Mouse (Mus musculus) heart, postnatal 10 days (tissue): Measurements from ENCODE around the gene 9130409I23Rik. TPM values are rescaled to one million over a fixed set of nuclear protein-coding genes. Genes with fewer than 3 reads are reported as not detected.

Source experiments
- DNase-seq, 2 experiments: peaks; one replicate each; pipeline ENCODE4 v3.0.0; 2021
- intact Hi-C: fragments of 180-260 bp; cut with DNase I; formaldehyde crosslinking; loops from one replicate; pipeline ENCODE4 v1.15.1; 2025
- total RNA-seq, 2 experiments: library from RNA; stranded (reverse); gene quantifications; 2 replicates each; pipeline ENCODE4 v1.2.3; 2021

Gene 9130409I23Rik
- total RNA-seq = not detected

DNA sequence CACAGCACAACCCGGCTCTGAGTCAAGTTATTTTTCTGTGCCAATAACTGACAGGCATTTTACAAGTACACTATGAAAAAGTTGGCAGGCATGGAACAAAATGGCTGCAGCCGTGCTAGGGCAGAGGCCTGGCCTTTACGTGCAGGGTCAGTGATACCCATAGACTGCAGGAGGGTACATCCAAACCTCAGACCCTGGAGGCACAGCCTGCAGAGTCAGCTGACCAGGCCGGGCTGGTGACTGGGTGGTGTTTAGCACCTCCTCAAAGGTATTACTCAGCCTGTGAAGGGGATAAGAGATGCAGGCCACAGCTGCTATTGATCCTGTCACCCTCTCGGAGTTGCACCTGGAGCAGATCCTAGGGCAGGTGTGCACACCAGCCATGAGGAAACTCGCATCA is at the start of gene 9130409I23Rik:
Gene 9130409I23Rik (plus strand): TSS at position 301 of the 400 bp plus-strand sequence.
- no peak for DNase-seq
- intact Hi-C loops = no loop called here

GRCm38 (mm10) chr1:181001621-181002020 is 49.4 kb upstream of the 9130409I23Rik start:
- intact Hi-C loops = no loop called here
- no peak for DNase-seq

- intact Hi-C loops = no loop called here
- no peak for DNase-seq
Observed at GRCm38 (mm10) chr1:181003790-181004189, 47.2 kb upstream of the 9130409I23Rik start.

DNA sequence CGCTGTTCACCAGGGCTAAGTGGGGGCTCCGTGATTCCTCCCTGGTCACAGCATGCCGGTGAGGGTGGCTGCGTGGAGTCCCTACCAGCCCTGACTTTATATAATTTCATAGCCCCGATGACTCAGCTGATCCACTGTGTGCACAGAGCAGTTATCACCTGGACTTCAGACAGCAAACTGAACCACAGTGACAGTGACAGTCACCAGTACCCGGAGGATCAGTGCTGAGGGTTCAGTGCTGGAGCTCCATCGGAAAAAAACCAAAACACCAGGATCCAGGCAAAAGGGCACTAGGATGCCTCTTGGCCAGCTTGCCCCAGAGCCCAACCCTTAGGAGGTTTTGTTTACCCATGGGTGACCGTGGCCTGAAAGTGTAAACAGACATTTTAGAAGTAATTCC is 45.7 kb upstream of the 9130409I23Rik start:
- DNase-seq = no peak
- intact Hi-C loops = no loop called here

- no peak for DNase-seq
- intact Hi-C loops = no loop called here
Observed at GRCm38 (mm10) chr1:181007831-181008230, 43.2 kb upstream of the 9130409I23Rik start.

DNA sequence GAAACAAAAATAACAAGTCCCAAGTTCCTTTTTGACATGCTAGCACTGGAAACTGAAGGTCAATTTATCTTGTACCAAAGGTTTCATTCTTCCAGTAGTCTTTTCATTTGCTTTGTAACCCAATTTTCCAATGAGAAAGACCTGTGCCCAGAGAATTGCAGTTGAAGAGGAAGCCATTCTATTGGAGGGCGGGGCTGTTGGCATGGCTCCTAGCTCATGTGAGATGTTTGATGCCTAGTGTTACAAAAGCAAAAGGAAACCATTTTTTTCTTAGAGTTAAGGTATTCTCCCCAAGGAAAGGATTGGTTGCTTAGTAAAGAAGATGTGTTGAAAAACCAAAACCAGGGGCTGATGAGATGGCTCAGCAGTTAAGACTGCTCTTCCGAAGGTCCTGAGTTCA is 42.8 kb upstream of the 9130409I23Rik start:
- peak; percentile 35 for DNase-seq
- intact Hi-C loops = no loop called here

- intact Hi-C loops = no loop called here
- no peak for DNase-seq
Observed at GRCm38 (mm10) chr1:181009011-181009590, 41.9 kb upstream of the 9130409I23Rik start.

GRCm38 (mm10) chr1:181009754-181010153 is 41.3 kb upstream of the 9130409I23Rik start:
- intact Hi-C loops = no loop called here

DNA sequence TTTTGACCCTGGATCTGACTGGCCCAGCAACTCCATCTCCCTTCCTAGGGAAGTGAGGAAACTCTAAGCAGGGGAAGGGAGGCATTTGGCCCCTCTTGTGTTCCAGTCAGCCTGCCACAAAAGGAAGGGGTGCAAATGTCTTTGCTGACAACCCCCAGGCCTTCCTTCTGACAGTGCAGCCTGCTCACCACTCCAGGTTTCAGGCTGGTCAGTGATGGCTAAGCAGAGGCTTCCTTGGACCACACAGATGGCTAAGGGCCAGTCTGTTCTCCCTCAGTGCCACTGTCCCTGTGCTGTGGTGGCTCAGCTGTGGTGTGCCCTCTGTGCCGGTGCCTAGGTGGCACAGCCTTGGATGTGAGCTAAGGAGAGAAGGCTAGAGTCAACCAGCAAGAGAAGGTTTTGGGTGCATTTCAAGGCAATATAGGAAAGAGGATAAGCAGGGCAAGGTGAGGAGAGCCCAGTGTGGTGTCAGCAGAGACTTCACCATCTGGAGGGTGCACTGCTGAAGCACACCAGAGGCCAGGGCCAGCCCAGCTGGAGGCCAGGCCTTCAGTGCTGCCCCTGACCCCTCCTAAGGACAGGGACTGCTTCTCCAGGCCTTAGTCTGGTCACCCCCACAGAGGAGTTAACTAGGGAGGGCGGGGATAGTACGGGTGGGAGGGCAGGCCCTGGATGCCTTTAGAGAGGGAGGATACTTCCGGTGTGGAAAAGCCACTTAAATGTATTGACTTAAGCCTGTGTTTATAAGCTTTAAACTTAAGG is 40.7 kb upstream of the 9130409I23Rik start:
- DNase-seq = peak; percentile 11 to 28
- intact Hi-C loops = no loop called here

More at GRCm38 (mm10) chr1:181009754-181010153, 41.3 kb upstream of the 9130409I23Rik start:
- peak; percentile 82 to 83 for DNase-seq

DNA sequence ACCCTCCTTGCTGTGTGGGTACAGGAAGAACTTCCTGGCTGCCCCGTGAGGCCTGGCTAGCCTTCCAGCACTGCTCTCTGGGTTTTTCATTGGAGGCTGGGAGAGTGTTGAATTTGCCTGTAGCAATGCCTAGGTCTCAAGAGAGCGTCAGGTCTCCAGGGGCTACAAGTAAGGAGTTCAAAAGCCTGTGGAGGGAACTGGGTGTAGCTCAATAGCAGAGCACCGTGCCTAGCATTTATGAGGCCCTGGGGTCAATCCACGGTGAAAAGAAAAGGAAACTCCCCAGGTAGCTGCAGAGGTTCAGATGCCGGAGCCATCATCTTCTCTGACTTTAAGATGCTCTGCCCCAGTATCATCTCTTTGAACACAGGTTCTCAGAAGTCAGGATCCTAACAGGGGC is 39.4 kb upstream of the 9130409I23Rik start:
- DNase-seq = no peak

DNA sequence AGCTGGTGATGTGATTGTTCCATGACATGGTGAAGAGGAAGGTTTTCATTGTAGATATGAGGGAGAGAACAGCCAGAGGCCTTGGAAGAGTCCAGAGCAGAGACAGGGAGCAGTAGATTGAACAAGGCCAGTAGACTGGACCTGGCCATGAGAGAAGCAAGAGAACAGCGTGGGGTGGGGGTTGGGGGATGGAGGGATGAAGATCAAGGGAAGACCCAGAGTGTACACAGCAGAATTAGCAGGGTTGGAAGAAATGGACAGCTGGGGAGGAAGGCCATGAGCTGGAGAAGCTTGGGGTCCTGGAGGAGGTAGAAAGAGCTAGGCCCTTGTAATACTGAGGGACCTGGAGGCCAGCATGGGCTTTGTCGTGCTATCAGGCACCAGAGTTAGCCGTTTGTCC is 38.6 kb upstream of the 9130409I23Rik start:
- DNase-seq = no peak
- intact Hi-C loops = no loop called here

More for the DNA sequence above, 39.4 kb upstream of the 9130409I23Rik start:
- intact Hi-C loops = no loop called here

DNA sequence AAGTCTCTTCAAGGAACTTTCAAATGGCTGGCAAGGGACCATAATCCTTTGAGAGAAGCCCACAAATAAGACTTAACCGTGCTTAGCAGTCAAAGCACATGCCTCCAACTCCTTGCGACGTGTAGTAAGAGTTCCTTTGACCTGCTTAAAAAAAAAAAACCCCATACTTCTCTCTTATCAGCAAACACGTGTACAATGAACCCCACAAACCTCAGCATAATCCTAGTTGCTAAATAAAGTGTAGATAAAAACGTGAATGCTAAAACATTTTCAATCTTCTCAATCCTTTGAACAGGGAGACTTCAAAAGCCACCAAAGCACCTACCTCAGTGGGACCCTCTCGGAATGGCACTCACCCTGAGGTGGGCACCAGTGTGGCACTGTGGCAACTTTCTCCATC is 37.6 kb upstream of the 9130409I23Rik start:
- intact Hi-C loops = no loop called here
- no peak for DNase-seq

- intact Hi-C loops = no loop called here
- DNase-seq = peak; percentile 78 to 79
Observed at GRCm38 (mm10) chr1:181014731-181015500, 36.1 kb upstream of the 9130409I23Rik start.

GRCm38 (mm10) chr1:181015558-181015957 is 35.5 kb upstream of the 9130409I23Rik start:
- peak; percentile 87 to 88 for DNase-seq
- intact Hi-C loops = no loop called here

DNA sequence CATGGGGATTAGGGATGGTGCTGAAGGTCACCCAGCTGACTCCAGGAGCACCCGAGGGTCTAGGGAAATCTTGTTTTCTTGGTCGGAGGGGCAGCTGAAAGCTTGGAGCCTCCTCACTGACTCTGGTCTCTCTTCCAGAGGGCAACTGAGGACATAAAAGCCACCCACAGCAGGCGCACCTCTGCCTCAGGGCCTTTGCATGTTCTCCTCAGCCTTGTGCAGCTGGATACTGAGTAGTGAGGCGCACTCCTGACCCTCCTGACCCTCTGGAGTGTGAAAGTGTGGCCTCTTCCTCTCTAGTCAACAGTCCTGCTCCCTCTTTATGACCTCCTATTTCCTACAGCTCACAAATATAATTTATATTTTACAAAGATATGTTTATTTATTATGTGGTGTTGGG is 35.0 kb upstream of the 9130409I23Rik start:
- intact Hi-C loops = no loop called here
- no peak for DNase-seq

DNA sequence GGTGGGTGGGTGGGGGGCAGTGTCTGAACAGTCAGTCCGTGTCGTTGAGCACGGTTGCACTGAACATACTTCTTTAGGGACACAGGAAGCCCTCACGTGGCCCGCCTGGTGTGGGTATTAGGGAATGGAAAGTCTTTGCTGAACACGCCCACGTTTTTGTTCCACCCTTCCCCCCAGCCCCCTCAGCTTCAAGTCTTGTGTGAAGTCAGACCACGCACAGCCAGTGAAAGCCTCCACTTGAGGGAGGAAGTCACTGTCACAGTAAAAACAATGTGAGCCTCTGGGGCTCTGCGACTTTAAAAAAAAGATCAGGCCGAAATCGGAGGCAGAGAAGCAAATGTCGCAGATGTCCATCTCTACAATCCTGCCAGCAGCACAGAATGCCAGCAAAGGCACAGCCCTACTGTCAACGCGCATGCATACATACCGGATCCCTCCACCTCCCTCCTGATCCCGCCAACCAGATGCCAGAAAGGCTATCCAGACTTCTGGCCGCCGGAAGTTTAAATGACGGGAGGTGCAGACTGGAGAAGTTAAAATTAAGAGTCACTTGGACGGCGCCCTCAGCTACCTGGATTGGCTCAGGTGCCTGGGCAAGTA is 34.4 kb upstream of the 9130409I23Rik start:
- peak; percentile 84 to 85 for DNase-seq
- intact Hi-C loops = no loop called here

GRCm38 (mm10) chr1:181017212-181017711 is 33.8 kb upstream of the 9130409I23Rik start:
- DNase-seq = peak; percentile 81 to 85
- intact Hi-C loops = no loop called here

- DNase-seq = no peak
- intact Hi-C loops = no loop called here
Observed at GRCm38 (mm10) chr1:181017890-181018420, 33.1 kb upstream of the 9130409I23Rik start.

- intact Hi-C loops = no loop called here
- no peak for DNase-seq
Observed at GRCm38 (mm10) chr1:181020756-181021487, 30.1 kb upstream of the 9130409I23Rik start, which contains the start of gene Ephx1. Gene Ephx1, minus strand, starts transcription at chr1:181020904.

DNA sequence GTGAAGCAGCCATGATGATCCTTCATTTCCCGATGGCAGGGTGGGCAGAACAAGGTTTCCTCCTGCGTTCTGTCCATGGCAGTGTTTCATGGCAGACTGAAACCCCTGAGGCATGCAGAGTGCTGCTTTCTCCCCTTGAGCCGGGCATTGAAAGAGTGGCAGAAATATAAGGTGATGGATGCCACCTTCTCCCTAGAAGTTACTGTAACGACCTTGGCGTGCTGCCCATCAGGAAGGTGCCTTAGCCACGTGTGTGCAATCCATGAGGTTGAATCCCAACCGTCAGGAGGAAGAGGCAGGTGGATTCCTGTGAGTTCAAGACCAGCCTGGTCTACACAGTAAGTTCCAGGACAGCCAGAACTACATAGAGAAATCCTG is 29.6 kb upstream of the 9130409I23Rik start:
- no peak for DNase-seq
- intact Hi-C loops = no loop called here
